Mouse (Mus musculus) intestine, postnatal 0 days (tissue): ENCODE measurements around the gene Rnf149. TPM values are rescaled to one million over a fixed set of nuclear protein-coding genes. Genes with fewer than 3 reads are reported as not detected.

Experiments used
- ATAC-seq: fragments of 200-750 bp; cut with Nextera tagmentation; 2 replicates; pipeline ENCODE4 v1.8.0; 2017; ENCODE audit warnings: mild to moderate bottlenecking, moderate TSS enrichment, moderate library complexity
- H3K27ac ChIP-seq: fragments of 300-500 bp; sonication (generic); 2 replicates; pipeline ENCODE4 v1.5.1; 2014; ENCODE audit warnings: mild to moderate bottlenecking, low read depth, low read length, moderate library complexity
- H3K27me3 ChIP-seq: fragments of 300-500 bp; sonication (generic); replicated peaks from 2 replicates; pipeline ENCODE4 v1.6.1; 2014; ENCODE audit warnings: low read length, mixed read lengths; ENCODE audit not compliant: control insufficient read depth, insufficient read depth
- H3K36me3 ChIP-seq: fragments of 300-500 bp; sonication (generic); 2 replicates; pipeline ENCODE4 v1.6.1; 2014; ENCODE audit warnings: mild to moderate bottlenecking, moderate library complexity; ENCODE audit not compliant: control insufficient read depth, insufficient read depth
- H3K4me1 ChIP-seq: fragments of 300-500 bp; sonication (generic); replicated peaks from 2 replicates; pipeline ENCODE4 v1.6.1; 2014; ENCODE audit warnings: antibody characterized with exemption, low read length, mixed read lengths; ENCODE audit not compliant: control insufficient read depth, insufficient read depth
- H3K4me2 ChIP-seq: fragments of 300-500 bp; sonication (generic); replicated peaks from 2 replicates; pipeline ENCODE4 v1.6.1; 2014; ENCODE audit warnings: low read depth, mild to moderate bottlenecking, moderate library complexity
- H3K4me3 ChIP-seq: fragments of 300-500 bp; sonication (generic); 2 replicates; pipeline ENCODE4 v1.5.1; 2014; ENCODE audit warnings: low read depth, low read length
- H3K9ac ChIP-seq: fragments of 300-500 bp; sonication (generic); 2 replicates; pipeline ENCODE4 v1.6.1; 2014; ENCODE audit warnings: mild to moderate bottlenecking, low read depth, low read length
- H3K9me3 ChIP-seq: fragments of 300-500 bp; sonication (generic); 2 replicates; pipeline ENCODE4 v1.6.1; 2016; ENCODE audit warnings: mixed run types; ENCODE audit not compliant: control insufficient read depth
- CTCF ChIP-seq: sonication (generic); IDR thresholded peaks from 2 replicates; pipeline ENCODE4 v1.5.1; 2016; ENCODE audit warnings: low read depth, mild to moderate bottlenecking, control low read depth, antibody characterized with exemption, moderate library complexity
- WGBS: fragments of 180-500 bp; shearing (Covaris S2); extraction: QIAGEN DNeasy Blood & Tissue Kit; methylation state at CpG from one replicate; pipeline ENCODE4 v1.1.7; 2014; 5-methylcytosine and 5-hydroxymethylcytosine counted together
- polyA plus RNA-seq: library from polyadenylated mRNA; unstranded; fragments of >200 nt; fragmentation: Nextera tagmentation; extraction: Ambion mirVana; gene quantifications from 2 replicates; pipeline ENCODE4 v1.2.1, GENCODE M21; 2015

Rnf149 gene
- polyA plus RNA-seq, 1 experiment from 2014 or later = 16.9 TPM

DNA sequence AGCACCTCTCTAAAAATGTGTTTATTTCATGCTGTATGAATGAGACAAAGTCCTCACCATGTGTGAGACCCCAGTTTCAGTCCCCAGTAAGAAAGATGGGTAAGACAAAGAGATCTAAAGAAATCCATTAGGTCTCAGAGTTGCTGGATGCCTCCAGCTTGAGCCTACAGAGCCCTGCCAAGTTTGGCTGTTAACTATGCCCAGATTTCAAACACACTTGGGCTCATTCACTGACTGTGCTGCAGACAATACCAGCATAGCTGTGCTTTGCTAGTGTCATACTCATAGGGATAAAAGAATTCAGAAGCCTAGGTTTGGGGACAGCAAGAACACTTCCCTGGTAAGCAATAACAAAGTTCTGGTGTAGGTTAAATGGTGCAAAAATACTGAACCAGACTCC, 9.1 kb downstream of the Rnf149 start:
- H3K4me1 ChIP-seq = no peaks in the 10 kb centered on the region; the same call in 1 of the 2 replicates
- H3K27ac ChIP-seq = no peak overlapping the region
- H3K9me3 ChIP-seq = no peaks in the 10 kb centered on the region
- no peak overlapping the region for H3K4me3 ChIP-seq
- H3K27me3 ChIP-seq = no peaks in the 10 kb centered on the region
- no peak for TF ChIP-seq CTCF
- peaks cover 3% of the 10 kb centered on the region; the same call in 1 of the 2 replicates for H3K36me3 ChIP-seq
- H3K9ac ChIP-seq = no peak overlapping the region
- no peak for ATAC-seq
- H3K4me2 ChIP-seq = no peak overlapping the region

- no peaks in the 10 kb centered on the region for H3K4me1 ChIP-seq
- H3K27me3 ChIP-seq = no peaks in the 10 kb centered on the region
- WGBS = 63% methylated on average over 3 of the region's 3 CpGs
- H3K9ac ChIP-seq = no peak overlapping the region
- no peak for ATAC-seq
- no peaks in the 10 kb centered on the region for H3K9me3 ChIP-seq
- no peak overlapping the region for H3K4me3 ChIP-seq
- no peak for TF ChIP-seq CTCF
- peaks cover 9% of the 10 kb centered on the region; the same call in 1 of the 2 replicates for H3K36me3 ChIP-seq
- no peak overlapping the region for H3K27ac ChIP-seq
- no peak overlapping the region for H3K4me2 ChIP-seq
Observed at GRCm38 (mm10) chr1:39564603-39565002, 12.6 kb downstream of the Rnf149 start.

GRCm38 (mm10) chr1:39563161-39563560, 14.0 kb downstream of the Rnf149 start:
- H3K4me3 ChIP-seq = no peak overlapping the region
- no peaks in the 10 kb centered on the region for H3K27me3 ChIP-seq
- 67% methylated on average over 7 of the region's 7 CpGs for WGBS
- no peak for ATAC-seq
- no peak overlapping the region for H3K9ac ChIP-seq
- H3K4me1 ChIP-seq = no peaks in the 10 kb centered on the region
- no peaks in the 10 kb centered on the region for H3K9me3 ChIP-seq
- H3K4me2 ChIP-seq = no peak overlapping the region
- no peak overlapping the region for H3K27ac ChIP-seq
- H3K36me3 ChIP-seq = peaks cover 18% of the 10 kb centered on the region
- TF ChIP-seq CTCF = no peak

- Histone ChIP-seq H3K27ac (no peak overlapping the region), H3K36me3 (peaks cover 26% of the 10 kb centered on the region), H3K4me1 (no peaks in the 10 kb centered on the region), H3K4me2 (no peak overlapping the region), H3K9me3 (no peaks in the 10 kb centered on the region), H3K4me3 (no peak overlapping the region), H3K27me3 (no peaks in the 10 kb centered on the region), H3K9ac (no peak overlapping the region)
- TF ChIP-seq CTCF = peak; percentile 58
- no peak for ATAC-seq
- WGBS = 31% methylated on average over 1 of the region's 1 CpGs
Observed at GRCm38 (mm10) chr1:39561920-39562319, 15.3 kb downstream of the Rnf149 start.

DNA sequence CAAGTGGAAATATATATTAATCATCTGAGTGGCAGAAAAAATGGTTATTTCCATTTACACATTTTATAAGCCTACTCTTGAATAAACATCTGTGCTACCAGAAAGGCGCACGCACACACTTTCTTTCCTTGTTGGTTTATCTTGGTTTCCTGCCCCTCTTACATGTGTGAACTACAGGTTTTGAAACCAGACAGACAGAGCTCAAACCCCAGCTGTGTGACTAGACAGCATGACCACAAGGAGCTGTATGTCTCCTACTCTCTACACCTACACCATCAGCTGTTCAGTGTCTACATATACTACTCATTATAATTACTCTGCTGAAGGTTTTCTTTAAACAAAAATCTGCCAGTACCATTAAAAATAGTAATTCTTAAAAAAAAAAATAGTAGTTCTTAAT, 18.2 kb downstream of the Rnf149 start:
- Histone ChIP-seq H3K36me3 (peaks cover 45% of the 10 kb centered on the region), H3K27me3 (no peaks in the 10 kb centered on the region), H3K4me2 (no peak overlapping the region), H3K27ac (no peak overlapping the region), H3K4me1 (no peaks in the 10 kb centered on the region), H3K9me3 (no peaks in the 10 kb centered on the region), H3K4me3 (no peak overlapping the region), H3K9ac (no peak overlapping the region)
- no peak for ATAC-seq
- WGBS = 85% methylated on average over 2 of the region's 2 CpGs
- no peak for TF ChIP-seq CTCF

GRCm38 (mm10) chr1:39555556-39556415, 21.4 kb downstream of the Rnf149 start:
- Histone ChIP-seq H3K4me3 (no peak overlapping the region), H3K36me3 (peaks cover 50% of the 10 kb centered on the region), H3K4me1 (no peaks in the 10 kb centered on the region), H3K27me3 (no peaks in the 10 kb centered on the region), H3K4me2 (no peak overlapping the region; the same call in 1 of the 2 replicates), H3K27ac (no peak overlapping the region), H3K9me3 (no peaks in the 10 kb centered on the region), H3K9ac (no peak overlapping the region)
- no peak for TF ChIP-seq CTCF
- no peak for ATAC-seq
- 49% methylated on average over 9 of the region's 9 CpGs for WGBS
